Mouse (Mus musculus) midbrain, embryonic 10.5 days (tissue): ENCODE measurements around the gene Stk11. TPM values are rescaled to one million over a fixed set of nuclear protein-coding genes. Genes with fewer than 3 reads are reported as not detected.

Experiments used
- DNase-seq: peaks from one replicate; pipeline ENCODE4 v3.0.0-alpha.2; 2017; ENCODE audit warnings: low spot score
- H3K27ac ChIP-seq: fragments of 300-500 bp; sonication (generic); replicated peaks from 2 replicates; pipeline ENCODE4 v1.5.1; 2016; ENCODE audit warnings: mild to moderate bottlenecking
- H3K27me3 ChIP-seq: fragments of 300-500 bp; sonication (generic); 2 replicates; pipeline ENCODE4 v1.6.1; 2016; ENCODE audit warnings: low read depth, mild to moderate bottlenecking; ENCODE audit not compliant: poor library complexity, severe bottlenecking
- H3K36me3 ChIP-seq: fragments of 300-500 bp; sonication (generic); 2 replicates; pipeline ENCODE4 v1.6.1; 2016; ENCODE audit warnings: mild to moderate bottlenecking, moderate library complexity
- H3K4me1 ChIP-seq: fragments of 300-500 bp; sonication (generic); 2 replicates; pipeline ENCODE4 v1.6.1; 2016
- H3K4me3 ChIP-seq: fragments of 300-500 bp; sonication (generic); 2 replicates; pipeline ENCODE4 v1.5.1; 2016; ENCODE audit warnings: mild to moderate bottlenecking, moderate library complexity
- H3K9me3 ChIP-seq: fragments of 300-500 bp; sonication (generic); replicated peaks from 2 replicates; pipeline ENCODE4 v1.6.1; 2016; ENCODE audit warnings: mild to moderate bottlenecking
- WGBS: fragments of 180-500 bp; shearing (Covaris S2); methylation state at CpG from one replicate; pipeline ENCODE4 v1.1.7; 2016; 5-methylcytosine and 5-hydroxymethylcytosine counted together
- polyA plus RNA-seq: library from polyadenylated mRNA; unstranded; fragments of >200 nt; fragmentation: Nextera tagmentation; extraction: Ambion mirVana; gene quantifications from 2 replicates; pipeline ENCODE4 v1.2.1, GENCODE M21; 2016

The Stk11 gene
- polyA plus RNA-seq, 1 experiment from 2014 or later, result 19.7 TPM

DNA sequence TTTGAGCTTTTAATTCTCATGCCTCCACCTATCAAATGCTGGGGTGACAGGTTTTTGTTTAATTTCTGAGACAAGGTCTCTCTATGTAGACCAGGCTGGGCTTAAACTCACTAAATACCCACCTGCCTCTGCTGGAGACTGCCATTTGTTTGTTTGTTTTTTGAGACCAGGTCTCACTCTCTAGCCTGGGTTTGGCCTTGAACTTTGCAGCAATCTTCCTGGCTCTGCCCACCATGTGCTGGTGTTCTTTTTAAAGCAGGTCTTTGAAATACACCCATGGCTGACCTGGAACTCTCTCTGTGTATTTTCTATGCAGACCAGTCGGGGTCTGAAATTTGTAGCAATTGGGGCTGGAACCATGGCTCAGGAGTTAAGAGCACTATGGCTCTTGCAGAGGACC, 20.0 kb downstream of the Stk11 start:
- Histone ChIP-seq H3K27me3 (peaks cover 91% of the 10 kb centered on the region), H3K36me3 (peaks cover 63% of the 10 kb centered on the region)

DNA sequence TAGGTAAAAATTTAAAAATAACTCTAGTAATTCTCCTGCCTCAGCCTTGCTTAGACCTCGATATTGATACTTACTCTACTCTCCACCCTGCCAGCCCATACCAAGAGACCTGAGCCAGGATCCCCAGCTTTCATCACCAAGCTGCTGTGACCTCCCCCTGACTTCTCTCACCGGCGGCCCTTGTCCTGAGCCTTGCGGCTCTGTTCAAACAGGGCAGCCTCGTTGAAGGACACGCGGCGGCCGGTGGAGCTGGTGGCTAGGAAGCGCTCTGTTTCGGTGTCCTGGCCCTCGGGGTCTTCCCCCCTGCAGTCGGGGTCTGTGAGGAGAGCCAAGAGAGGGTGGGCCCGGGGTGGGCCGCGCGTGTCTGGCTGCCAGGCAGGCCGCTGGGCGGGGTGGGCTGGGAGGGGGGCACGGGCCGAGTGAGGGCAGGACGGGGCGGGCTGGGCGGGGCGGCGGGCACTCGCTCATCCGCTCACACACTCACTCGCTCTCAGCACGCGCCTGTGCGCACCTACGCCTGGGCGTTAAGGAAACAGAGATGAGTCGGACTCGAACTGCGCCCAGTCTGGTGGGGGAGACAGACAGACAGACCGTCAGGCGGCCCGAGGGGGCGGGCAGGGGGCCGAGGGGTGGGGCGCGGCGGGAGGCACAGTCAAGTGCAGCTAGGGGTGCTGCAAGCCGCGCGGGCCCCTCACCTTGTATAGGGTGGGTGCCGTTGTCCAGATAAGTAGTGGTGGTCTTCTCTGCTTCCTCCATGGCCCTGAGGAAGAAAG, 20.8 kb downstream of the Stk11 start:
- Histone ChIP-seq H3K36me3 (peaks cover 55% of the 10 kb centered on the region), H3K27me3 (peaks cover 86% of the 10 kb centered on the region), H3K4me3 (peak overlapping the region; percentile 87), H3K9me3 (no peaks in the 10 kb centered on the region), H3K27ac (peak overlapping the region; percentile 92), H3K4me1 (peaks cover 65% of the 10 kb centered on the region)
- WGBS, result 16% methylated on average over 44 of the region's 49 CpGs
- no peak for DNase-seq

More for the DNA sequence above, 20.0 kb downstream of the Stk11 start:
- 92% methylated on average over 1 of the region's 1 CpGs for WGBS
- Histone ChIP-seq H3K9me3 (no peaks in the 10 kb centered on the region), H3K4me3 (0 out of 2 replicates have a peak overlapping the region, but pooled peaks have one; percentile 22), H3K4me1 (peaks cover 64% of the 10 kb centered on the region), H3K27ac (no peak overlapping the region)
- DNase-seq, result no peak

DNA sequence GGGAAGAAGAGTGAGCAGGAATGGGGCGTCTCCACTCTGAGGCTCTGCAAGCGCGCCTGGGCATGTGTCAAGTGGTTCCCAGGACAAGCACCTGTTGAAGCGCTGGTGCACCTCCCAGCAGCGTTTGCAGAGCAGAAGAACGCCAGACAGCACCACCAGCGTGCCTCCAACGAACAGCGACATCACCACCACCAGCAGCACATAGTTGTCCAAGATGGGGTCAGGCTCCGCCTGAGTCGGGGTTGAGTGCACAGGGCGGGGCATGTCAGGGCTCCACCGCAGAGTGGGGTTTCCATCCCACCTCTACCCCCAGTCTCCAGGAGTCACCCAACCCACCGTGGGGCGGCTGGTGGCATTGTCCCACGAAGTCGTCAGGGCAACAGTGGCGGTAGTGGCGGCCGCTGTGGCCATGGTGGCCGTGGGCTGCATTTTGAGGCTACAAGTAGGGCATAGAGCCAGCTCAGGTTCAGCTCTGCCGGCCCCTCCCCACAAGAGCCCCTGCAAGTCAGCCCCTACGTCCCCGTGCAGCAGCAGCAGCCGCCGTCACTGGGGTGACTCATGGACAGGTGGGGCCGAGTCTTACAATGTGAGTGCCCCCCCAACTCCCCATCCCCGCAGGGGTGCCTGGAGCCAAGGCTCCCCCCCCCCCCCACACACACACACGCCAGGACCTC, 21.5 kb downstream of the Stk11 start:
- Histone ChIP-seq H3K9me3 (no peaks in the 10 kb centered on the region), H3K27me3 (peaks cover 80% of the 10 kb centered on the region), H3K4me3 (peak overlapping the region; percentile 87), H3K4me1 (peaks cover 65% of the 10 kb centered on the region), H3K27ac (peak overlapping the region; percentile 92), H3K36me3 (peaks cover 48% of the 10 kb centered on the region)
- WGBS, result 5% methylated on average over 29 of the region's 29 CpGs
- DNase-seq, result no peak

DNA sequence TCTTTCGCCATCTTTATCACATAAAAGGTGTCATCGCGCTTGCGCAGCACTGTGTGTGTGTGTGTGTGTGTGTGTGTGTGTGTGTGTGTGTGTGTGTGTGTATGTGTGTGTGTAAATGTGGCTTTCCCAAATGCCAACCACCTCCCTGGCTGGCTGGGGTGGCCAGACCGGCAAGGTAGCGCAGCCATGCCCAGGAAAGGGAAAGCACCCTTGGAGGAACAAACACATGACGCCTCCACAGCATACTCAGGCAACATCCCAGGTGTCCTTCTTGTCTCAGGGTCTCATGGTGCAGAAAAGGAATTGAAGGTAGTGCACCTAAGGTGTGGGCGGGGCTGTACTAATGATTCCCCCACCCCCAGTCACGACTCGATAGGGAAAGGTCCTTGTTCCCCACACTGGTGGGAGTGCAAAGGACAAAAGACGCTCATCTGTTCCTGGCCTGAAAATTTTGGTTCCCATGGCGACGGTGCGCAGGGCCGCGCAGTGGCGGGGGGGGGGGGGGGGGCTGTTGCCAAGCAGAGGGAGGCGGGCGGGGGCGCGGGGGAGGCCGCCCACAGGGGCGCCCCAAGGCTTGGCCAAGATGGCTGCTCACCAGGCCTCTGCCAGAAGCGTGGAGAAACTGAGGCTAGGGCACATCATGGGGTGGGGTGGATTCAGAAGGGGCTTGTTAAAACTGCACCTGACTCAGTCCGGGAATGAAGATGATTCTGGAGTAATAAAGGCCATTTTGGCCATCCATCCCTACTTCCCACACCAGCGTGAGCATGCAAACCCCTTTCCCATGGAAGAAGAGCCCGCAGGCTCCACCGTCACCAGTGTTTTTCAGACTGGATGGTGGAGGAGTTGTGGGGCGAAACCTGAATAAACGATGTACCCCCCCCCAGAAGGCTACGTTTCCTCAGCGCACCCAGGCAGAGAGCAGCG, 22.3 kb downstream of the Stk11 start:
- Histone ChIP-seq H3K4me1 (peaks cover 65% of the 10 kb centered on the region), H3K27ac (peak overlapping the region; percentile 92), H3K4me3 (peak overlapping the region; percentile 87), H3K27me3 (peaks cover 72% of the 10 kb centered on the region), H3K36me3 (peaks cover 40% of the 10 kb centered on the region), H3K9me3 (no peaks in the 10 kb centered on the region)
- DNase-seq, result peak; percentile 63
- 4% methylated on average over 33 of the region's 33 CpGs for WGBS

DNA sequence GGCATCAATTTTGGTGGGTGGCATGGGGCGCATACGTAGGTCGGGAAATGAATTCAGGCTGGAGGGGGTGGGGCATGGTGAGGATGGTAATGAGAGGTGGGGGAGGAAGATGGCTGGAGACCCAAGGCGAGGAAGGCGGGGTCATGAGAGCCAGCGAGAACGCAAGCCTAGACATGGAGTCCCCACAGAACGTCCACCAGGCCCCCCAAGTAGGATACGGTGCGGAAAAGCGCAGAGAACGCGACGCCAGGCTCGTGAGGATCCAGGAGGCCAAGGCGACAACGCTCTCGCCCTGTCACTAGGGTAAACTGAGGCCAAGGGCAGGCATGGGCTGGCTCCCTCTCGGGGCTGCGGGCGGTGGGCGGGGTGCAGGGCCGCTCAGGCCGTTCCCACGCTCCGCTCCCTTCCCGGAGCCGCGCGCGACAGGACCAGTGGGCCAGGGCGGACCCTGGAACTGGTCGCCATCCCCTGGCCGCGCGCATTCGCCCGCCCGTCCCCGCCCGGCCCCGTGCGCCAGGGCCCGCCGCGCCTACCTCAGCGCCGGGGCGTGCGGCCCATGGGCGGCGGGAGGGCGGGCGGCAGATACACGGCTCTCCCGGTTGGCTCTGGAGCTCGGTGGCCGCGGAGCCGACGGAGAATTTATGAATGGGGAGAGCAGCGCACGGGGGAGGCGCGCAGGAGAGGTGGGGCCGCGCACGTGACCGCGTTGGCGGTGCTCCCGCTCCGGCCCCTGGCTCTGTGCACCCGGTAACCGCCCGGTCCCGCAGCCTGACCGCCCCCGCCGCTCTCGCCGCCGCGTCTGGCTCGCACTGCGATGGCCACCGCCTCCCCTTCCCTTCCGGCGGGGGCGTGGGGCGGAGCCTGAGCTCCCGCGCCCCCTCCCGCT, 23.2 kb downstream of the Stk11 start, which contains the start of gene Atp5d:
Gene Atp5d, plus strand, starts transcription at position 80 of the 886 bp plus-strand sequence.
- Histone ChIP-seq H3K4me1 (peaks cover 72% of the 10 kb centered on the region), H3K9me3 (no peaks in the 10 kb centered on the region), H3K27me3 (peaks cover 63% of the 10 kb centered on the region), H3K4me3 (peak within 1 kb of the TSS; percentile 87), H3K27ac (peak within 1 kb of the TSS; percentile 92), H3K36me3 (peaks cover 37% of the 10 kb centered on the region)
- WGBS, result under 1% methylated on average over 93 of the region's 94 CpGs
- DNase-seq, result peak; percentile 62

DNA sequence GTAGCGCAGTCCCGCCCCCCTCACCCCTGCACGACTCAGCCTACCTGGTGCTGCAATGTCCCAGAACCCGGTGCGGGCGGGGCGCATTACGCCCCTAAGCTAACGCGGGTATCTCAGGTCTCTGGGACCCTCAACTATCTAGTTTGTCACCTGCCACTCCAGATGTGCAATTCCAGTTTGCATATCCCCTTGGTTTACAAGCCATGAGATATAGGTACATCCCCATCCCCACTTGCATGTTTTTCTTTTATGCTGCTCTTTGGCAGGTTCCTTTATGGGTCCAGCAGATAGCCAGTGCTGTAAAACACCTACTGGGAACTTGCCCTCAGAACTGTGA, 23.8 kb downstream of the Stk11 start:
- 1% methylated on average over 10 of the region's 10 CpGs for WGBS
- H3K27me3 ChIP-seq, result peaks cover 57% of the 10 kb centered on the region
- peaks cover 37% of the 10 kb centered on the region for H3K36me3 ChIP-seq
- H3K4me1 ChIP-seq, result peaks cover 78% of the 10 kb centered on the region
- H3K9me3 ChIP-seq, result no peaks in the 10 kb centered on the region
- H3K4me3 ChIP-seq, result peak overlapping the region; percentile 87
- no peak for DNase-seq
- peak overlapping the region; percentile 92 for H3K27ac ChIP-seq

DNA sequence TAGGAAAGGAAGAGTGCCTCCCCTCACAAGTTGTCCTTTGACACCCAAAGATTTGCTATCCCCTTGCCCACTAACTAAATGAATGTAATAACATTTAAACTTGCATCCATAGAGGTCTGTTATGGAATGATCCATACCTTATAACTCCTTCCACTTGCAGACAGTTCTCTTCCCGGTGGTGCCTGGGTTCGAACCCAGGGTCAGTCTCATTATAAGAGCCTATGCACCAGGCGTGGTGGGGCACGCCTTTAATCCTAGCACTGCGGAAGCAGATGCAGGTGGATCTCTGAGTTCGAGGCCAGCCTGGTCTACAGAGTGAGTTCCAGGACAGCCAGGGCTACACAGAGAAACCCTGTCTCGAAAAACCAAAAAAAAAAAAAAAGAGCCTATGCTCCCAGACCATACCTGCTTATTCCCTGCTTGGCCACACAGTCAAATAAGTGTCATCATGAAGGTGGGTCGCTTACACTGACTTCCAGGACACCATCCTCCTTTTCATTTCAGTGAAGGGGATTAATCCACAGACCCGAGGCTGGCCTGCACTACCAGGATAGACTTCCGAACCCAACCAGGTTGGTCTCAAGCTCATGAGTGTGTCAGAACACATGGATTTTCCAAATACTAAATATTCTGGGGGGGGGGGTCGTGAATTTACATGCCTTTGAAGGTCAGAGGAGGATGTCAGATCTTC, 24.5 kb downstream of the Stk11 start:
- H3K4me1 ChIP-seq, result peaks cover 86% of the 10 kb centered on the region
- WGBS, result 77% methylated on average over 11 of the region's 11 CpGs
- DNase-seq, result no peak
- peak overlapping the region; percentile 87 for H3K4me3 ChIP-seq
- peaks cover 37% of the 10 kb centered on the region for H3K36me3 ChIP-seq
- no peaks in the 10 kb centered on the region for H3K9me3 ChIP-seq
- no peak overlapping the region for H3K27ac ChIP-seq
- peaks cover 49% of the 10 kb centered on the region for H3K27me3 ChIP-seq

DNA sequence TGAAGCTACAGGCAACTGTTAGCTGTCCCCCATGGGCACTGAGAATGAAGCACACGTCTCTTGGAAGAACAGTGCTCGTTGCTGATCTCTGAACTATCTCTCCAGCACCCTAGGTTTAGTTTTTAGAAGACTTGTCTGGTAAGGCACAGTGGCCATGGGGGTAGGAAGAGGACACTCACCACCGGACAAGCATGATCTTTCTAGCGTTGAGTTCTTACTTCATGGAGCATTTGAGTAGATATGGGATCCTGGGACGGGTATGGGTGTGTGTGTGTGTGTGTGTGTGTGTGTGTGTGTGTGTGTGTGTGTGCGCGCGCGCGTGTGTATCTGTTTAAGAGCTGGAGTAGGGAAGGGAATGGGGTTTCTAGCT, 25.0 kb downstream of the Stk11 start, which contains the start of gene Cbarp:
Gene Cbarp, minus strand, starts transcription at position 170 of the 370 bp plus-strand sequence.
- peak within 1 kb of the TSS; percentile 87 for H3K4me3 ChIP-seq
- peaks cover 44% of the 10 kb centered on the region for H3K27me3 ChIP-seq
- H3K4me1 ChIP-seq, result peaks cover 91% of the 10 kb centered on the region
- no peak for DNase-seq
- no peaks in the 10 kb centered on the region for H3K9me3 ChIP-seq
- peaks cover 37% of the 10 kb centered on the region for H3K36me3 ChIP-seq
- 69% methylated on average over 10 of the region's 10 CpGs for WGBS
- peak within 1 kb of the TSS; percentile 92 for H3K27ac ChIP-seq

DNA sequence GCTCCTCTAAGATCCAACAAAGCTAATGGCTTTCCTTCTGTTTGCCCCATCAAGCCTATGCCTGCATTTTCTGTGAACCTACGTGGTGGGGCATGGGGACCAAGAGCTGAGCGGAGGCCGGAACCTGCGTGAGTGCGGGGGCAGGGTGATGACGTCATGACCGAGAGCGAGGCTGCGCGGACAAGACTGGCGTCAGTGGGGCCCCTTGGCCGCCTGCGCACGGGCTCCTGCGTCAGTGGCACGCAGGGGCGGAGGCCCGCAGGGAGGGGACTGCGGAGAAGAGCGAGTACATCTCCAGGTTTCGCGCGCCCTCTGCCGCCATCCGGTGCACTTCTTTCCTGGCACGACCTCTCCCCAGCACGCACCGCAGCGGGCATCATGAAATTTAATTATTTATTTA, 25.6 kb downstream of the Stk11 start:
- Histone ChIP-seq H3K27ac (peak overlapping the region; percentile 92), H3K9me3 (no peaks in the 10 kb centered on the region), H3K4me3 (peak overlapping the region; percentile 84), H3K36me3 (peaks cover 37% of the 10 kb centered on the region), H3K4me1 (peaks cover 94% of the 10 kb centered on the region), H3K27me3 (peaks cover 38% of the 10 kb centered on the region)
- peak; percentile 93 for DNase-seq
- WGBS, result under 1% methylated on average over 29 of the region's 29 CpGs

DNA sequence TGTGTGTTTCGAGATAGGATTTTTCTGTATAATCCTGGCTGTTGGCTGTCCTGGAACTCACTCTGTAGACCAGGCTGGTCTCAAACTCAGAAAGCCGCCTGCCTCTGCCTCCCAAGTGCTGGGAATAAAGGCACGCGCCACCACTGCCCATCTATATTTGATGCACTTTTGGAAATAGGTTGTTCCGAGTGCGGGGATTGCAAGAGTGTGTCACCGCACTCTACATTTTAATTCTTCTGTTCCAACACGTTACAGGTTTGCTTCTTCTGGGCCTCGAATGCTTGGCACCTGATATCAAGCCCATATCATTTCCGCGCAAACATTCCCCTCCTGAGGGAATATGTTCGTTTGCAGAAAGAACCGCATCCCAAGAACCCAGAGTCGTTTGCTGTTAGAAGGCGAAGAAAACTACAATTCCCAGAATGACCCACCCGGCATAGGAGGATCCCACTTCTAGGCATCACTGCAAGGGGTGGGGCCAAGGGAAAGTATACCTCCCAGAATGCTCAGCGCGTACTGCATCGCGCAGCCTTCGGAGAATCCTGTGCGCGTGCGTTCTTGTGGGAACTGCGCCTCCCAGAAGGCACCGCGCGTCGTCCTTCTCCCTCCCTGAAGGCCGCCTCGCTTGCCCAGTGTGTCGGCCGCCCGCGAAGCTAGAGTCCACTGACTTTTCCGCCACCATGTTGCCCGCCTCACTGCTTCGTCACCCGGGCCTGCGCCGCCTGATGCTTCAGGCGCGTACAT, 26.4 kb downstream of the Stk11 start:
- H3K36me3 ChIP-seq, result peaks cover 35% of the 10 kb centered on the region
- H3K4me3 ChIP-seq, result peak overlapping the region; percentile 84
- peaks cover 31% of the 10 kb centered on the region for H3K27me3 ChIP-seq
- 2% methylated on average over 43 of the region's 43 CpGs for WGBS
- peak overlapping the region; percentile 92 for H3K27ac ChIP-seq
- H3K4me1 ChIP-seq, result peaks cover 94% of the 10 kb centered on the region
- no peaks in the 10 kb centered on the region for H3K9me3 ChIP-seq
- peak; percentile 94 for DNase-seq

DNA sequence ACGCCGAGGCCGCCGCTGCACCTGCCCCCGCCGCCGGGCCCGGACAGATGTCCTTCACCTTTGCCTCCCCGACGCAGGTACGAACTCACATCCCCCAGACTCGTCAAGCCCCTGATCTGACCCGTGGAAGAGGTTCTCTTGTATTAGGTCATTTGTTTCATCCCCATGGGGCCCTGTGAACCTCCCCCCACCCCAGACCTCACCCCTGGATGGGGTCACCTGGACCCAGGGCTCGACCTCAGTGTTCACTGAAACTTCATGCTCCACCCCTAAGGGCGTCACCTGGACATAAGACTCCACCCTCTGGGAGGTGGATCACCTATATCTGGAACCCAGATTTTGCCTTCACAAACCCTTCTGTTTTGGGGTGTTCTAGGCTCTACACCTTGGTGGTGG, 26.9 kb downstream of the Stk11 start:
- 1% methylated on average over 15 of the region's 15 CpGs for WGBS

More for the DNA sequence above, 26.9 kb downstream of the Stk11 start:
- Histone ChIP-seq H3K4me3 (peak overlapping the region; percentile 84), H3K36me3 (peaks cover 35% of the 10 kb centered on the region), H3K27ac (peak overlapping the region; percentile 92), H3K9me3 (no peaks in the 10 kb centered on the region), H3K27me3 (peaks cover 25% of the 10 kb centered on the region), H3K4me1 (peaks cover 94% of the 10 kb centered on the region)
- DNase-seq, result no peak
